Mouse (Mus musculus): Measurements from ENCODE around the gene Sept9. TPM values are rescaled to one million over a fixed set of nuclear protein-coding genes. Genes with fewer than 3 reads are reported as not detected.

Gene Sept9
- polyA plus RNA-seq, 1 experiment, result 253 TPM

GRCm38 (mm10) chr11:117396929-117397328 lies 197.5 kb downstream of the Sept9 start:
- Histone ChIP-seq H3K36me3 (ENCODE audit: control insufficient read depth, insufficient read depth) (no peaks in the 10 kb centered on the region), H3K4me2 (ENCODE audit: low read depth) (no peak overlapping the region), H3ac (ENCODE audit: control insufficient read depth, insufficient read length) (no peak overlapping the region), H3K4me3 (no peak overlapping the region), H3K79me2 (ENCODE audit: control insufficient read depth, insufficient read depth) (no peaks in the 10 kb centered on the region), H3K27me3 (ENCODE audit: control insufficient read depth, insufficient read depth, insufficient read length) (peaks cover 32% of the 10 kb centered on the region)
- TF ChIP-seq E2F4 (IDR thresholded peaks at IDR 0.05; ENCODE audit: insufficient read depth) (no peak), POLR2A (IDR thresholded peaks at IDR 0.05; ENCODE audit: insufficient read length, low read depth) (no peak), CEBPB (IDR thresholded peaks at IDR 0.05; ENCODE audit: insufficient read depth, poor library complexity, severe bottlenecking) (no peak), TCF12 (IDR thresholded peaks at IDR 0.05; ENCODE audit: insufficient read depth, poor library complexity, severe bottlenecking) (no peak), SRF (IDR thresholded peaks at IDR 0.05; ENCODE audit: control insufficient read depth, insufficient read length, low read depth) (no peak), TCF3 (IDR thresholded peaks at IDR 0.05; ENCODE audit: insufficient read length, low read depth) (no peak)

- Histone ChIP-seq H3K79me2 (ENCODE audit: control insufficient read depth, insufficient read depth) (no peaks in the 10 kb centered on the region), H3ac (ENCODE audit: control insufficient read depth, insufficient read length) (no peak overlapping the region), H3K4me3 (no peak overlapping the region), H3K27me3 (ENCODE audit: control insufficient read depth, insufficient read depth, insufficient read length) (peaks cover 32% of the 10 kb centered on the region), H3K36me3 (ENCODE audit: control insufficient read depth, insufficient read depth) (no peaks in the 10 kb centered on the region), H3K4me2 (ENCODE audit: low read depth) (no peak overlapping the region)
- TF ChIP-seq MAX (IDR thresholded peaks at IDR 0.05; ENCODE audit: low read depth), result no peak
- no peak for TF ChIP-seq E2F4 (IDR thresholded peaks at IDR 0.05; ENCODE audit: insufficient read depth)
- TF ChIP-seq POLR2AphosphoS2 (IDR thresholded peaks at IDR 0.05; ENCODE audit: insufficient read length, low read depth), result no peak
- no peak for TF ChIP-seq POLR2A (IDR thresholded peaks at IDR 0.05; ENCODE audit: insufficient read length, low read depth)
- no peak for TF ChIP-seq MYOG (IDR thresholded peaks at IDR 0.05; ENCODE audit: control insufficient read depth in 1 of 3, insufficient read depth in 1 of 3, insufficient read length in 2 of 3, low read depth in 2 of 3)
- TF ChIP-seq MYOD1 (IDR thresholded peaks at IDR 0.05; ENCODE audit: control insufficient read depth in 1 of 3, insufficient read length in 2 of 3, low read depth in 2 of 3), result no peak
- TF ChIP-seq TCF12 (IDR thresholded peaks at IDR 0.05; ENCODE audit: insufficient read depth, poor library complexity, severe bottlenecking), result no peak
- TF ChIP-seq TCF3 (IDR thresholded peaks at IDR 0.05; ENCODE audit: insufficient read length, low read depth), result no peak
- no peak for TF ChIP-seq CEBPB (IDR thresholded peaks at IDR 0.05; ENCODE audit: insufficient read depth, poor library complexity, severe bottlenecking)
- TF ChIP-seq SRF (IDR thresholded peaks at IDR 0.05; ENCODE audit: control insufficient read depth, insufficient read length, low read depth), result no peak
- TF ChIP-seq REST (IDR thresholded peaks at IDR 0.05; ENCODE audit: insufficient read depth, insufficient read length), result no peak
- TF ChIP-seq USF1 (IDR thresholded peaks at IDR 0.05; ENCODE audit: low read depth), result no peak
These were observed 198.3 kb downstream of the Sept9 start for GRCm38 (mm10) chr11:117397755-117398154.

- Histone ChIP-seq H3ac (ENCODE audit: control insufficient read depth, insufficient read length) (no peak overlapping the region), H3K27me3 (ENCODE audit: control insufficient read depth, insufficient read depth, insufficient read length) (peaks cover 32% of the 10 kb centered on the region), H3K4me2 (ENCODE audit: low read depth) (no peak overlapping the region), H3K79me2 (ENCODE audit: control insufficient read depth, insufficient read depth) (no peaks in the 10 kb centered on the region), H3K4me3 (no peak overlapping the region), H3K36me3 (ENCODE audit: control insufficient read depth, insufficient read depth) (no peaks in the 10 kb centered on the region)
- TF ChIP-seq MAX (IDR thresholded peaks at IDR 0.05; ENCODE audit: low read depth) (no peak), POLR2AphosphoS2 (IDR thresholded peaks at IDR 0.05; ENCODE audit: insufficient read length, low read depth) (no peak), MYOG (IDR thresholded peaks at IDR 0.05; ENCODE audit: control insufficient read depth in 1 of 3, insufficient read depth in 1 of 3, insufficient read length in 2 of 3, low read depth in 2 of 3) (no peak), REST (IDR thresholded peaks at IDR 0.05; ENCODE audit: insufficient read depth, insufficient read length) (no peak), POLR2A (IDR thresholded peaks at IDR 0.05; ENCODE audit: insufficient read length, low read depth) (no peak), USF1 (IDR thresholded peaks at IDR 0.05; ENCODE audit: low read depth) (no peak), CEBPB (IDR thresholded peaks at IDR 0.05; ENCODE audit: insufficient read depth, poor library complexity, severe bottlenecking) (no peak), TCF12 (IDR thresholded peaks at IDR 0.05; ENCODE audit: insufficient read depth, poor library complexity, severe bottlenecking) (no peak), TCF3 (IDR thresholded peaks at IDR 0.05; ENCODE audit: insufficient read length, low read depth) (no peak), E2F4 (IDR thresholded peaks at IDR 0.05; ENCODE audit: insufficient read depth) (no peak), SRF (IDR thresholded peaks at IDR 0.05; ENCODE audit: control insufficient read depth, insufficient read length, low read depth) (no peak), MYOD1 (IDR thresholded peaks at IDR 0.05; ENCODE audit: control insufficient read depth in 1 of 3, insufficient read length in 2 of 3, low read depth in 2 of 3) (no peak)
These were observed 198.7 kb downstream of the Sept9 start for GRCm38 (mm10) chr11:117398191-117398590.

- H3K4me2 ChIP-seq (ENCODE audit: low read depth), result no peak overlapping the region
- no peak overlapping the region for H3K4me3 ChIP-seq
- peaks cover 33% of the 10 kb centered on the region for H3K27me3 ChIP-seq (ENCODE audit: control insufficient read depth, insufficient read depth, insufficient read length)
- TF ChIP-seq E2F4 (IDR thresholded peaks at IDR 0.05; ENCODE audit: insufficient read depth) (no peak), USF1 (IDR thresholded peaks at IDR 0.05; ENCODE audit: low read depth) (no peak), REST (IDR thresholded peaks at IDR 0.05; ENCODE audit: insufficient read depth, insufficient read length) (no peak), CEBPB (IDR thresholded peaks at IDR 0.05; ENCODE audit: insufficient read depth, poor library complexity, severe bottlenecking) (no peak), MYOD1 (IDR thresholded peaks at IDR 0.05; ENCODE audit: control insufficient read depth in 1 of 3, insufficient read length in 2 of 3, low read depth in 2 of 3) (no peak), POLR2AphosphoS2 (IDR thresholded peaks at IDR 0.05; ENCODE audit: insufficient read length, low read depth) (no peak), MYOG (IDR thresholded peaks at IDR 0.05; ENCODE audit: control insufficient read depth in 1 of 3, insufficient read depth in 1 of 3, insufficient read length in 2 of 3, low read depth in 2 of 3) (no peak), TCF3 (IDR thresholded peaks at IDR 0.05; ENCODE audit: insufficient read length, low read depth) (no peak), MAX (IDR thresholded peaks at IDR 0.05; ENCODE audit: low read depth) (no peak), POLR2A (IDR thresholded peaks at IDR 0.05; ENCODE audit: insufficient read length, low read depth) (no peak), SRF (IDR thresholded peaks at IDR 0.05; ENCODE audit: control insufficient read depth, insufficient read length, low read depth) (no peak), TCF12 (IDR thresholded peaks at IDR 0.05; ENCODE audit: insufficient read depth, poor library complexity, severe bottlenecking) (no peak)
- H3K79me2 ChIP-seq (ENCODE audit: control insufficient read depth, insufficient read depth), result no peaks in the 10 kb centered on the region
- H3K36me3 ChIP-seq (ENCODE audit: control insufficient read depth, insufficient read depth), result no peaks in the 10 kb centered on the region
- H3ac ChIP-seq (ENCODE audit: control insufficient read depth, insufficient read length), result no peak overlapping the region
These were observed 202.3 kb downstream of the Sept9 start for GRCm38 (mm10) chr11:117401583-117402367.
